Mouse (Mus musculus): ENCODE measurements around the gene Fhit.

The Fhit gene

GRCm38 (mm10) chr14:10367783-10368680 is 793.8 kb downstream of the Fhit start:
- no peak for DNase-seq (ENCODE audit: low read depth in 2 of 2, low spot score in 2 of 2)

- DNase-seq (ENCODE audit: low read depth in 2 of 2, low spot score in 2 of 2) = no peak
Observed at GRCm38 (mm10) chr14:10366808-10367207, 795.0 kb downstream of the Fhit start.

GRCm38 (mm10) chr14:10364281-10364680 is 797.6 kb downstream of the Fhit start:
- no peak for DNase-seq (ENCODE audit: low read depth in 2 of 2, low spot score in 2 of 2)

GRCm38 (mm10) chr14:10363306-10363705 is 798.5 kb downstream of the Fhit start:
- no peak for DNase-seq (ENCODE audit: low read depth in 2 of 2, low spot score in 2 of 2)

- no peak for DNase-seq (ENCODE audit: low read depth in 2 of 2, low spot score in 2 of 2)
Observed at GRCm38 (mm10) chr14:10345905-10346304, 815.9 kb downstream of the Fhit start.

GRCm38 (mm10) chr14:10344064-10344463 is 817.8 kb downstream of the Fhit start:
- DNase-seq (ENCODE audit: low read depth in 2 of 2, low spot score in 2 of 2) = no peak

GRCm38 (mm10) chr14:10316764-10317163 is 845.1 kb downstream of the Fhit start:
- DNase-seq (ENCODE audit: low read depth in 2 of 2, low spot score in 2 of 2) = no peak

GRCm38 (mm10) chr14:10312190-10312589 is 849.6 kb downstream of the Fhit start:
- DNase-seq (ENCODE audit: low read depth in 2 of 2, low spot score in 2 of 2) = no peak

- DNase-seq (ENCODE audit: low read depth in 2 of 2, low spot score in 2 of 2) = no peak
Observed at GRCm38 (mm10) chr14:10305286-10305685, 856.5 kb downstream of the Fhit start.

- DNase-seq (ENCODE audit: low read depth in 2 of 2, low spot score in 2 of 2) = peak; percentile 28
Observed at GRCm38 (mm10) chr14:10301497-10301896, 860.3 kb downstream of the Fhit start.

- no peak for DNase-seq (ENCODE audit: low read depth in 2 of 2, low spot score in 2 of 2)
Observed at GRCm38 (mm10) chr14:10300914-10301313, 860.9 kb downstream of the Fhit start.

- no peak for DNase-seq (ENCODE audit: low read depth in 2 of 2, low spot score in 2 of 2)
Observed at GRCm38 (mm10) chr14:10299030-10299429, 862.8 kb downstream of the Fhit start.

GRCm38 (mm10) chr14:10289043-10289442 is 872.8 kb downstream of the Fhit start:
- DNase-seq (ENCODE audit: low read depth in 2 of 2, low spot score in 2 of 2) = peak; percentile 10 to 27

GRCm38 (mm10) chr14:10286027-10286426 is 875.8 kb downstream of the Fhit start:
- no peak for DNase-seq (ENCODE audit: low read depth in 2 of 2, low spot score in 2 of 2)

- no peak for DNase-seq (ENCODE audit: low read depth in 2 of 2, low spot score in 2 of 2)
Observed at GRCm38 (mm10) chr14:10228708-10229107, 933.1 kb downstream of the Fhit start.

GRCm38 (mm10) chr14:10221847-10222246 is 940.0 kb downstream of the Fhit start:
- DNase-seq (ENCODE audit: low read depth in 2 of 2, low spot score in 2 of 2) = no peak

GRCm38 (mm10) chr14:10213216-10213615 is 948.6 kb downstream of the Fhit start:
- no peak for DNase-seq (ENCODE audit: low read depth in 2 of 2, low spot score in 2 of 2)

- no peak for DNase-seq (ENCODE audit: low read depth in 2 of 2, low spot score in 2 of 2)
Observed at GRCm38 (mm10) chr14:10211184-10211583, 950.7 kb downstream of the Fhit start.

- no peak for DNase-seq (ENCODE audit: low read depth in 2 of 2, low spot score in 2 of 2)
Observed at GRCm38 (mm10) chr14:10209007-10209406, 952.8 kb downstream of the Fhit start.

- no peak for DNase-seq (ENCODE audit: low read depth in 2 of 2, low spot score in 2 of 2)
Observed at GRCm38 (mm10) chr14:10205699-10206098, 956.1 kb downstream of the Fhit start.

GRCm38 (mm10) chr14:10205290-10205689 is 956.5 kb downstream of the Fhit start:
- no peak for DNase-seq (ENCODE audit: low read depth in 2 of 2, low spot score in 2 of 2)

GRCm38 (mm10) chr14:10194130-10194529 is 967.7 kb downstream of the Fhit start:
- no peak for DNase-seq (ENCODE audit: low read depth in 2 of 2, low spot score in 2 of 2)

- no peak for DNase-seq (ENCODE audit: low read depth in 2 of 2, low spot score in 2 of 2)
Observed at GRCm38 (mm10) chr14:10171761-10172160, 990.1 kb downstream of the Fhit start.

All from CD8-positive naive resting alpha-beta T cell, adult 2 months (primary cell).